Comparison of ENCODE assay signal across 9 mouse cellular contexts in the genomic region with DNA sequence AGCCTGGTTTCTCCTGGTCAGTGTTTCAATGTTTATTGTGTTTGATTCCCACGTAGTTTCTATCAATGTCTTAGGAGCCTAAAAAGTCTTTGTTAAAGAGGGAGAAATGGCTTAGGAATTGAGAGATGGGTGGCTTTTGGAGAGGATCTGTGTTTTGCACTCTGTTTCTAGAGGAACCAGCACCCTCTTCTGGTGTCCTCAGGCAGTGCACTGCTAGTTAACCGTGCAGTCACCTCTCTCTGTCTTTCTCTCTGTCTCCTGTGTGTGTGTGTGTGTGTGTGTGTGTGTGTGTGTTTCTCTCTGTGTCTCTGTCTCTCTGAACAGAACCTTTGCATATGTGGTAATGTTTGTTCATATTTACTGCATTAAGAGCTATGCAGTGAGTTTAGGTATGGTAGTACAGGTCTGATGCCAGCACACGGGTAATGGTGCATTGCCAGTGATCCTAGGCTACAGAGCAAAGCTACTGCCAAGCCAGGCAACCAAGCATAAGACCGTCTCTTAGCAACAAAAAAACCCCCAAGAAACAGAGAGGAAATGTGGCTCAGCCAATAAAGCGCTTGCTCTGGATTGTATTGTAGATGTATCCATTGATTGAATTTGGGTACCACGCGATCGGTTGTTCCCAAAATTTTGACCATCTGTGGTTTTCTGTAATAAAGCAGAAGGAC.
DNase-seq lines count a peak whose midpoint lies in the region; ATAC-seq lines count a peak whose summit lies in the region.
"Had no signal": no experiment of that assay in that cellular context is flagged by ENCODE, and none has a peak within 500 bp of the region (broad histone marks: within the 10 kb centered on the region; RNA-seq: fewer than 3 reads in every experiment).

No protein-coding gene starts in this region.

- no peaks in the 10 kb centered on the region for H3K27me3 ChIP-seq in midbrain, embryonic 14.5 days (ENCODE audit: control insufficient read depth, insufficient read depth, low read length)
- no peaks in the 10 kb centered on the region for H3K27me3 ChIP-seq in midbrain, embryonic 10.5 days (ENCODE audit: low read depth, poor library complexity, severe bottlenecking)
- no peaks in the 10 kb centered on the region for H3K27me3 ChIP-seq in forebrain, embryonic 13.5 days
- H3K27me3 ChIP-seq: liver, embryonic 15.5 days had no signal

- no peak overlapping the region for H3K4me2 ChIP-seq in midbrain, embryonic 14.5 days (ENCODE audit: low read length)
- H3K4me2 ChIP-seq in forebrain, embryonic 13.5 days = no peak overlapping the region
- H3K4me2 ChIP-seq: liver, embryonic 15.5 days had no signal

- H3K4me1 ChIP-seq in midbrain, embryonic 14.5 days (ENCODE audit: control insufficient read depth, insufficient read depth, low read length) = no peaks in the 10 kb centered on the region
- peaks cover 8% of the 10 kb centered on the region; the same call in 1 of the 2 replicates for H3K4me1 ChIP-seq in midbrain, embryonic 10.5 days
- H3K4me1 ChIP-seq in forebrain, embryonic 13.5 days = peaks cover 14% of the 10 kb centered on the region; the same call in 1 of the 2 replicates
- H3K4me1 ChIP-seq: liver, embryonic 15.5 days had no signal

- no peak overlapping the region for H3K4me3 ChIP-seq in midbrain, embryonic 14.5 days (replicated peaks; ENCODE audit: low read depth, low read length)
- no peak overlapping the region for H3K4me3 ChIP-seq in midbrain, embryonic 10.5 days
- H3K4me3 ChIP-seq in forebrain, embryonic 13.5 days = no peak overlapping the region
- H3K4me3 ChIP-seq: liver, embryonic 15.5 days had no signal

- ATAC-seq in midbrain, embryonic 14.5 days (ENCODE audit: low FRiP score, low TSS enrichment) = 0 out of 2 replicates have a peak, but pooled peaks have one; percentile 57
- peak; percentile 52 for ATAC-seq in forebrain, embryonic 13.5 days

- no peaks in the 10 kb centered on the region for H3K9me3 ChIP-seq in midbrain, embryonic 14.5 days (ENCODE audit: control insufficient read depth, low read length)
- H3K9me3 ChIP-seq in midbrain, embryonic 10.5 days (replicated peaks) = no peaks in the 10 kb centered on the region
- no peaks in the 10 kb centered on the region for H3K9me3 ChIP-seq in forebrain, embryonic 13.5 days (replicated peaks)
- H3K9me3 ChIP-seq: liver, embryonic 15.5 days had no signal

- 72% methylated on average over 8 of the region's 8 CpGs for WGBS in midbrain, embryonic 14.5 days
- 83% methylated on average over 8 of the region's 8 CpGs for WGBS in midbrain, embryonic 10.5 days
- 74% methylated on average over 8 of the region's 8 CpGs for WGBS in forebrain, embryonic 13.5 days

- no peak overlapping the region for H3K9ac ChIP-seq in midbrain, embryonic 14.5 days (replicated peaks; ENCODE audit: low read length)
- H3K9ac ChIP-seq in forebrain, embryonic 13.5 days = no peak overlapping the region
- H3K9ac ChIP-seq: liver, embryonic 15.5 days had no signal

- peaks cover 7% of the 10 kb centered on the region; the same call in 1 of the 2 replicates for H3K36me3 ChIP-seq in midbrain, embryonic 14.5 days (ENCODE audit: control insufficient read depth, insufficient read depth, low read length)
- H3K36me3 ChIP-seq in midbrain, embryonic 10.5 days = peaks cover 38% of the 10 kb centered on the region
- H3K36me3 ChIP-seq in forebrain, embryonic 13.5 days (ENCODE audit: poor library complexity, severe bottlenecking) = no peaks in the 10 kb centered on the region

- no peak overlapping the region for H3K27ac ChIP-seq in midbrain, embryonic 14.5 days (replicated peaks; ENCODE audit: low read depth, low read length)
- no peak overlapping the region; the same call in 1 of the 2 replicates for H3K27ac ChIP-seq in midbrain, embryonic 10.5 days (replicated peaks)
- no peak overlapping the region for H3K27ac ChIP-seq in forebrain, embryonic 13.5 days
- H3K27ac ChIP-seq: liver, embryonic 15.5 days had no signal

- DNase-seq in cerebellum, postnatal 10 days = peak; percentile 86 to 89
- no peak for DNase-seq in cerebellum, adult 9-11 months
- peak; percentile 76 for DNase-seq in midbrain, embryonic 14.5 days
- no peak for DNase-seq in midbrain, embryonic 10.5 days (ENCODE audit: low spot score)
- peak; percentile 27 to 69 for DNase-seq in layer of hippocampus, postnatal 25 days (ENCODE audit: extremely low spot score in 1 of 2, low spot score in 1 of 2)
- peak; percentile 41 for DNase-seq in right cerebral cortex, postnatal 25 days
- no peak for DNase-seq in ovary, postnatal 10 days (ENCODE audit: low spot score)

Comparison
In these comparisons a context has a peak if more than half of its experiments do, and no peak if none do; other contexts are left out.
1. DNase-seq: peak in cerebellum, postnatal 10 days (2 of 2), midbrain, embryonic 14.5 days (single experiment), layer of hippocampus, postnatal 25 days (2 of 2) and right cerebral cortex, postnatal 25 days (single experiment); none in cerebellum, adult 9-11 months (single experiment), midbrain, embryonic 10.5 days (single experiment) and ovary, postnatal 10 days (single experiment).